Mouse (Mus musculus): ENCODE data around the gene Tbcc. TPM values are rescaled to one million over a fixed set of nuclear protein-coding genes. Genes with fewer than 3 reads are reported as not detected.
"Not testable (repeated sequence)": the region's sequence is repeated elsewhere in the genome, so short reads cannot be mapped to it uniquely, and the experiment has no call there.

The Tbcc gene
- 10 to 100 TPM; 33.5 to 33.8 TPM for total RNA-seq (2021)
- long read RNA-seq, experiment 1, transcript Tbcc-201 (1 exons, 1,164 nt): major isoform, 85 of 85 reads
- long read RNA-seq, experiment 1, partial matches to known transcripts: 0 of 85 reads
- long read RNA-seq, experiment 1, other reads (novel, unspliced or antisense): 0 of 85 reads
- long read RNA-seq, experiment 2, transcript Tbcc-201 (1 exons, 1,164 nt): major isoform, 79 of 83 reads
- long read RNA-seq, experiment 2, partial matches to known transcripts: 1 of 83 reads
- long read RNA-seq, experiment 2, other reads (novel, unspliced or antisense): 3 of 83 reads

DNA sequence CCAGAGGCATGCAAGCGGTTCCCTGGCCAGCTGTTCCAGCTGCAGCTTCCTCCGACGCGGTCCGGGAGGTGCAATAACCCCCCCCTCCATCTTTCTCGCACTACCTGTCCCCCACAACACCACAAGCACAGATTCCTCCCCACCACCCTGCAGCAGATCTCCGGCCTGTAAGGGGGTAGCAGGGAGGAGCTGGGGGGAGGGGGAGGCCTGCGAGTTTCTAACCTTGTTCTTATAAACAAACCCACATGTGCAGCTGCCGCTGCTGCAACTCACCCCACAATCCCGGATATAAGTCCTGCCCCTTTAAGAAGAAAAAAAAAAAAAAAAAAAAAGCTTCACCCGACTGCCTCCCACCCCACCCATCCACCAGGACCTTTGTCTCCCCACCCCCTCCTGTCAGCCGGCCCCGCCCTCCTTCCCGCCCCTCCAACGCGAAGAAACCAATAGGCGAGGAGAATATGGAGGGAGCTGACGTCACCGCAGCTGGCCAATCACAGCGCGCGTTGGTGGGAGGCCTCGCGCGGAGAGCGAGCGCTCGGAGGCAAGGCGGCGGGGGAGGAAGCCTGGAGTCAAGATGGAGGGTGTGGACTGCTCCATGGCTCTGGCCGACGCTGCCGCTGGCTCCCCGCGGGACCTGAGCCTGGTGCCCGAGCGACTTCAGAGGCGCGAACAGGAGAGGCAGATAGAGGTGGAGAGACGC, at the start of gene Tbcc:
Tbcc (plus strand) TSS at position 569 of the 700 bp plus-strand sequence.
- DNase-seq (ENCODE audit: low spot score in 2 of 2): peak; percentile 97

GRCm38 (mm10) chr17:46843022-46843421, 47.5 kb upstream of the Tbcc start:
- DNase-seq (ENCODE audit: low spot score in 2 of 2): no peak

DNA sequence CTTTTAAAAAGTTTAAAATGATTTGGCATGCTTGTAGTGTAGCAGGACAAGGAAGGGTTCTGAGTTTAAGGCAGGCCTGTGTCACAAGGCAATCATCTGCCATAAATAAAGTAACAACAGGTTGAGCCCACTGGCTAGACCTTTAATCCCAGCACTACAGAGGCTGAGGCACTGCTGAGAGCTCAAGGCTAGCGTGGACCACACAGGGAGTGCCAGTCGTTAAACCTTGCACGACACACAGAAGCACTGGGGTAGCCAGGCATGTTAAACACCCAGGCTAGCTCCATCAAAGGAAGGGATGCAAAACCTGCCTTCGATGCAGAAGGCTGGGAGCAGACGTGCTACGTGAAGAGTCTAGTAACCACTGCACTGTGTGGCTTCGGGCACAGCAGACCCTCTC, 46.8 kb upstream of the Tbcc start:
- DNase-seq (ENCODE audit: low spot score in 2 of 2): no peak

GRCm38 (mm10) chr17:46844811-46845210, 45.7 kb upstream of the Tbcc start:
- DNase-seq (ENCODE audit: low spot score in 2 of 2): no peak

DNA sequence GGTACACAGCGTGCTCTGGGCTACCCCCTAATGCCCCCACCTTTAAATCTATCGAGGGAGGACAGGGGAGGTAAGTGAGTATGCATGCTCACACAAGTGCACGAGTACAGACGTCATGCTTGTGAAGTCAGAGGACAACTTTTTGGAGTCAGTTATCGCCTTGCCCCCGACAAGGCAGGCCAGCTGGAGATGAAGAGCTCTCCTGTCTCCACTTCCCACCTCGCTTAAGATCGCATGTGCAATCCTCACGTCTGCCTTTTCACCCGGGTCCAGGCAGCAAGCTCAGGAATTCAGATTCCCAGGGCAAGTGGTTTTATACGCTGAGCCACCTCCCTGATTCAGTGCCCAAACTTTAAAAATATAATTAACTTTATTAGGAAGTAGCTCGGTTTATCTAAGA, 45.2 kb upstream of the Tbcc start:
- no peak for DNase-seq (ENCODE audit: low spot score in 2 of 2)

- not testable (repeated sequence) for DNase-seq (ENCODE audit: low spot score in 2 of 2)
These were observed 43.9 kb upstream of the Tbcc start for GRCm38 (mm10) chr17:46846573-46846972.

GRCm38 (mm10) chr17:46847206-46847605, 43.3 kb upstream of the Tbcc start:
- DNase-seq (ENCODE audit: low spot score in 2 of 2): no peak

- DNase-seq (ENCODE audit: low spot score in 2 of 2): no peak
These were observed 37.8 kb upstream of the Tbcc start for GRCm38 (mm10) chr17:46852725-46853124.

DNA sequence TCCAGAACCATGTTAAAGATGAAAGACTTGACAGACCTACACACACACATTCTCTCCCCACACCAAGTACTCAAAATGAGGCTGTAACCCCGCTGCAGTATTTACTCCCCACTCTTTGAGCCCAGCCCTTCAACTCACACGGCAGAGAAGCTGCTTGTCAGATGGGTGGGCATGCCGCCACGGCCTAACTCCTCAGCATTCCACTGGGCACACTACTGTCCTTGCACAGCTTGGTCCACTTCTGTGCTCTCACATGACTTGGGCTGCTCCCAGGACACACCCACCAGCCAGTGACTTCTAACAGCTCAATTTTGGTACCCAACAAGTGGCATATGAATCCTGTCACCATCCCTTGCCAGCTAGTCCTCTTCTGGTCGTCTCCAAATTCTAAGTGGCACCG, 37.2 kb upstream of the Tbcc start:
- peak in 1 of 2 experiments; percentile 38 for DNase-seq (ENCODE audit: low spot score in 2 of 2)

GRCm38 (mm10) chr17:46854096-46854495, 36.4 kb upstream of the Tbcc start:
- no peak for DNase-seq (ENCODE audit: low spot score in 2 of 2)

DNA sequence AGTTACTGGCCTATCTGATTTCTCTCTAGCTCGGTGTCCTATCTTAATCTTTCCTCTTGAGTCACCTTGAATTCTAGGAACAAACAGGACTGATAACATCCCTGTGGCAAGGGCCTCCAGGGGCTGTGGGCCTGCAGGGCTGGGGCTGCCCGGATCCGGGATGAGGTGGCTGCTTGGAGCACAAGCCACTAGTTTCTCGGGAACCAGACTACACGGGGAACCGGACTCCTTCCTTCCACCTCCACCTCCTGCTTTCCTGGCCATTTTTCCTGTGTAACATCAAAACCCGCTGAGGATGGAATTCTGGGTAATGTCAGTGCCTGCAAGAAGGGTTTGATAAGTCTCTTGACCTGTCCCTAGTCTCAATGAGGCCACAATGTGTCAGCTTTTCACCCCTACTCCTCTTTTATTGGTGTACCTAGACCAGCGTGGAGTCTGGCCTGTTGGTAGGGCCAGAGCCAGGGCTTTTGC, 35.8 kb upstream of the Tbcc start:
- DNase-seq (ENCODE audit: low spot score in 2 of 2): no peak

DNA sequence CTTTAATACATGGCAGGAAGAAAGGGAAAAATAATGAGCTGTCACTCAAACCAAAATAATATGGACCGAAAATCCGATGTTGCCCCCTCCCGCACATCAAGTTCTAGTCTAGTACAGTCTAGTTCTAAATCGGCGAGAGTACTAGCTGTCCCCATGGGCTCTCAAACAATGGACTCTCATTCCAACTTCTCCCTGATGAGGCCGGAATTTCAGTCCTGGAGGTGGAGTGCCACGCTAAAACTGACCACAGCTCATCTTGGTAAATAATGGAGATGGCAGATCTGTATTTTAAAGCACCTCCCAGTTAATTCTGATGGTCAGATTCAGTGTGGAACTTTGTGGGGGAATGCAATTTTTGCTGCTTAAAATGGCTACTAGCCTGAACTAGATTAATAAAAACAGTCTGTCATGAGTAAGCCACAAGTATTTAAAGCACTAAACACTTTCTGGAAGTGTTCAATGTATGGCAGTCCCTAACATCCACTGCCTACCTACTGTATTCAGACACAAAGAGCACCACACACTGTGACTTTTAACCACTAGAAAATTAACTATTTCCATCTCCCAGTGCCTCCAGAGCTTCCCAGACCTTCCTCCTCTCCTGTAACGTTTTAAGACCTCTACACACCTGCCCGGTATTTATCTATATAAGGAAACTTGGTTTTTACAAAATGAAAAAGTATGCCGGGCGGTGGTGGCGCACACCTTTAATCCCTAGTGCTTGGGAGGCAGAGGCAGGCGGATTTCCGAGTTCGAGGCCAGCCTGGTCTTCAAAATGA, 35.0 kb upstream of the Tbcc start:
- no peak for DNase-seq (ENCODE audit: low spot score in 2 of 2)

- DNase-seq (ENCODE audit: low spot score in 2 of 2): no peak
These were observed 34.4 kb upstream of the Tbcc start for GRCm38 (mm10) chr17:46856107-46856388.

GRCm38 (mm10) chr17:46856471-46857360, 33.8 kb upstream of the Tbcc start:
- peak; percentile 74 to 81 for DNase-seq (ENCODE audit: low spot score in 2 of 2)

- peak; percentile 75 to 84 for DNase-seq (ENCODE audit: low spot score in 2 of 2)
These were observed 33.1 kb upstream of the Tbcc start for GRCm38 (mm10) chr17:46857361-46857902.

DNA sequence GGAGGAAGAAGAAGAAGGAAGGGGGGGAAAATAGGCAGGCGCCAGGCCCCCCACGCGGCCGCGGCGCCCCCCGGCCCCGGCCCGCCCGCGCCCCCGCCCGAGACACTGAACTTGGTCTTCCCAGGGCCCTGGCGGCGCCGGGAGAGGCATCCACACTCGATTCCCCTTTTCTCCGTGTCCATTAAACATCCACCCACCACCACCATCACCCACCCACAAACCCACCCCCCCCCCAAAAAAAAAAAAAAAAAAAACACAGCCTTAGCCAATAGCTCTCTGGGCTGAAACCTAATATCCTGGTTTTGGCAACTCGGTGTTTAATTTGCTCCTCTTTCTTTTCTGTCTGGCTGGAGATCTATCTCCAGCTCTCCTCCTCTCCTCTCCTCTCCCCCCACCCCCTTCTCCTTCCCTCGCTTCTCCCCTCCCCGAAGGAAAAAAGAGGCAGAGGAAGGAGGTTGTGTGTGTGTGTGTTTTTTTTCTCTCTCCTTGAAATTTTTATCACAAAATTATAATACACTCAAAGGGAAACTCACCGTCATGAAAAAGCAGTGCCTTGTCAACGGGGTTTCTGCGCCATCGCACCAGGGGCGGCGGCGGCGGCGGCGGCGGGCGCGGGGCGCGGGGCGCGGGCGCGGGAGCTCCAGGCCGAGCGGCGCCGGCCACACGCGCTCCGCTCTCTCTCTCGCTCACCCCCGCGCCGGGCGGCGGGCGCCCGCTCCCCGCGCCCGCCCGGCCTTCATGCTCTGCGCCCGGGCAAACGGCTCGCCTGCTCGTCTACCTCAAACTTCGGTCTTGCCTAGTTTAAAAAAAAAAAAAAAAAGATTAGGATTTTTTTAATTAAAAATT, 32.4 kb upstream of the Tbcc start, which contains the start of gene Bicral:
Bicral (minus strand) TSS at position 580 of the 846 bp plus-strand sequence.
- DNase-seq (ENCODE audit: low spot score in 2 of 2): peak; percentile 56 to 72

DNA sequence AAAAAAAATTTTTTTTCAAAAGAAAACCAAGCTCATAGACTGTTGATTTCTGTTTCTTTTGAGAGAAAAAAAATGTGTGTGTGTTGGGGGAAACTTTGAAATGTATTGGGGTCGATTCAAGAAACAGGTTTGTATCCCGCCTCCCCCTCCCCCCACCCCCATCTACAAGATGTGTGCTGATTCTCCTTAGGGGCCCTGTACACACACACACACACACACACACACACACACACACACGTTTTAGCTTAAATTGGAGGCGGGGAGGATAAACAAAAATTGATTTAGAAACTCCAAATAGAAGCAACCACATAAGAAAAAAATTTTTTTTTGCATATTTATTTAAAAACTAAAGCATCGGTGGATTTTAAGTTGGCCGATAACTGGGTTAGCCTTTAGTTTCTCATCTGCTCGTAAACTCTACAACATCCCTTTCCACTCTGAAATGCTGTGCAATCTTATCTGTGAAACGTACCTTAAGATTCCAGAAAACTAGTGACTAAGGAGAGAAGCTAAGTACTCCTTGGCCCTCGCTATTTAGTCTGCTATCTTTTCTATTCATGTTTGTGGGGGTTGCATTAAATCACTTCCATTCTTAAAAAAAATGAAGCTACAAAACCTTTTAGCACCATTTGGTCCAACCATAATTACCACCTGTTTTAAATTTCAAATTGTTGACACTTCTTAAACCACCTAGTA, 31.6 kb upstream of the Tbcc start:
- DNase-seq (ENCODE audit: low spot score in 2 of 2): no peak

DNA sequence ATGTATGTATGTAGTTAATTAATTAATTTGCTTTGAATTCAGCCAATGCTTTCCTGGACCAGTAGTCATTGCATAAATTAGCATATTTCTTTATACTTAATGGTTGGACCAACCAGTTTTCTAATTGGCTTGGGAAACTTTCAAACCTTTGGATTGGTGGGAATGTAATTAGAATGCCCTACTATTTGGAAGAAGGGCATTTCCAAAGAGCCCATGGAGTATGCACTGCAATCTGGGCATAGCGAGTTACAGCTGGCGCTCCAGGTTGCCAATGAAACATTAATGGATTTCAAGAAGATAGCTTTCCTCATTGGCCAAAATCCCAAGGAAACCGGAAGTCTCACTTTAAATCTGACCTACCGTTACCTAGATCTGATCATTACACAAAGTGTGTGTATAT, 30.4 kb upstream of the Tbcc start:
- no peak for DNase-seq (ENCODE audit: low spot score in 2 of 2)

- peak in 1 of 2 experiments; percentile 35 for DNase-seq (ENCODE audit: low spot score in 2 of 2)
These were observed 25.8 kb upstream of the Tbcc start for GRCm38 (mm10) chr17:46864566-46865195.

Measured in left cerebral cortex, adult 18-20 months (tissue).